Mouse (Mus musculus) CH12.LX (cell line): Measurements from ENCODE around the gene Pianp.

Experiments
- CTCF ChIP-seq, 2 experiments: IDR thresholded peaks in 1 of 2; conservative IDR thresholded peaks in 1 of 2; 2 replicates each; pipeline ENCODE4 v1.5.1; 2011 to 2012; ENCODE audit warnings: low read depth in 2 of 2, low read length in 2 of 2, improper control_type of control experiment in 1 of 2, inconsistent platforms in 1 of 2, mild to moderate bottlenecking in 1 of 2, moderate library complexity in 1 of 2
- ELF1 ChIP-seq: IDR thresholded peaks from 2 replicates; pipeline ENCODE4 v1.6.1; 2014; ENCODE audit warnings: low read depth, mild to moderate bottlenecking, inconsistent platforms, low read length, improper control_type of control experiment
- EP300 ChIP-seq: IDR thresholded peaks from 2 replicates; pipeline ENCODE4 v1.6.1; 2011; ENCODE audit warnings: low read length, improper control_type of control experiment
- JUND ChIP-seq: conservative IDR thresholded peaks from 2 replicates; pipeline ENCODE4 v1.6.1; 2011; ENCODE audit warnings: low read depth, low read length, improper control_type of control experiment
- MAX ChIP-seq: IDR thresholded peaks from 2 replicates; pipeline ENCODE4 v1.6.1; 2011; ENCODE audit warnings: low read length, improper control_type of control experiment
- MAZ ChIP-seq: IDR thresholded peaks from 2 replicates; pipeline ENCODE4 v1.6.1; 2012; ENCODE audit warnings: low read depth, mild to moderate bottlenecking, inconsistent platforms, low read length, improper control_type of control experiment, moderate library complexity
- MYC ChIP-seq: IDR thresholded peaks from 2 replicates; pipeline ENCODE4 v1.6.1; 2011; ENCODE audit warnings: low read depth, mild to moderate bottlenecking, improper control_type of control experiment, low read length
- PAX5 ChIP-seq: IDR thresholded peaks from 2 replicates; pipeline ENCODE4 v1.6.1; 2012; ENCODE audit warnings: low read length, inconsistent platforms, mixed read lengths
- RAD21 ChIP-seq: IDR thresholded peaks from 2 replicates; pipeline ENCODE4 v1.6.1; 2011; ENCODE audit warnings: low read depth, mild to moderate bottlenecking, low read length, improper control_type of control experiment, moderate library complexity
- RCOR1 ChIP-seq: conservative IDR thresholded peaks from 2 replicates; pipeline ENCODE4 v1.6.1; 2012; ENCODE audit warnings: low read depth, mild to moderate bottlenecking, inconsistent platforms, low read length, improper control_type of control experiment
- ZKSCAN1 ChIP-seq: IDR thresholded peaks from 2 replicates; pipeline ENCODE4 v1.6.1; 2012; ENCODE audit warnings: low read depth, inconsistent platforms, low read length, improper control_type of control experiment, borderline replicate concordance

DNA sequence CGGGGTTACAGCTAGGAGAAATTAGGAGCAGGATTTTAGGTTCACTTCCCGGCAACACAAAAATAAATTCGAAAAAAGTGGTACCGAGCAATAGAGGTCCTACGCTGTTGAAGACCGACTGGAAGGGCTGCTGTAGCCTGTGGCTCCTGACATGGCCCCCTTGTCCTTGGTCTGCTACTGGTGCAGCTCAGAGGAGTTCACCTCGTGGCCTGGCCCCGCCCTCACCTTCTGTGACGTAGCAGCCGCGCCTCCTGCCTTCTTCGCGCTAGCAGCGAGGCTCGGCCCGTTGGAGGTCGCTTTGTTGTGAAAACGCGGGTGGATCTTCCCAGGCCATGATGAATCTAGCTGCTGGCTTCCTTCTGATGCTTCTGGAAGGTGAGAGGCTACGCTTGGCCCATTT, 53.2 kb downstream of the Pianp start, which contains the start of gene Acrbp:
- TF ChIP-seq MAX (no peak), CTCF (conservative IDR thresholded peaks at IDR 0.05 in 1 of 2, IDR thresholded peaks at IDR 0.05 in 1 of 2; ENCODE audit: low read depth in 2 of 2, low read length in 2 of 2) (no peak), JUND (no peak), PAX5 (no peak), ZKSCAN1 (no peak), ELF1 (no peak), RCOR1 (no peak), EP300 (no peak), MAZ (no peak), MYC (no peak), RAD21 (no peak)
